Mouse (Mus musculus) liver, embryonic 14.5 days (tissue): ENCODE measurements around the gene R3hdm2.

Experiments used
- CTCF ChIP-seq: IDR thresholded peaks from 2 replicates; pipeline ENCODE4 v1.5.1; 2016; ENCODE audit warnings: antibody characterized with exemption, low read depth, control low read depth
- EP300 ChIP-seq: IDR thresholded peaks from 2 replicates; pipeline ENCODE4 v1.6.1; 2016; ENCODE audit warnings: antibody characterized with exemption, low read depth

GRCm38 (mm10) chr10:127341360-127341690, 38.8 kb upstream of the R3hdm2 start:
- TF ChIP-seq CTCF (no peak), EP300 (no peak)
